Mouse (Mus musculus): Measurements from ENCODE around the gene Dock9. TPM values are rescaled to one million over a fixed set of nuclear protein-coding genes. Genes with fewer than 3 reads are reported as not detected.

Gene Dock9
- 5.2 and 6.4 TPM in 2 replicates for polyA plus RNA-seq (2015; fragmentation: Nextera tagmentation; extraction: Ambion mirVana)

DNA sequence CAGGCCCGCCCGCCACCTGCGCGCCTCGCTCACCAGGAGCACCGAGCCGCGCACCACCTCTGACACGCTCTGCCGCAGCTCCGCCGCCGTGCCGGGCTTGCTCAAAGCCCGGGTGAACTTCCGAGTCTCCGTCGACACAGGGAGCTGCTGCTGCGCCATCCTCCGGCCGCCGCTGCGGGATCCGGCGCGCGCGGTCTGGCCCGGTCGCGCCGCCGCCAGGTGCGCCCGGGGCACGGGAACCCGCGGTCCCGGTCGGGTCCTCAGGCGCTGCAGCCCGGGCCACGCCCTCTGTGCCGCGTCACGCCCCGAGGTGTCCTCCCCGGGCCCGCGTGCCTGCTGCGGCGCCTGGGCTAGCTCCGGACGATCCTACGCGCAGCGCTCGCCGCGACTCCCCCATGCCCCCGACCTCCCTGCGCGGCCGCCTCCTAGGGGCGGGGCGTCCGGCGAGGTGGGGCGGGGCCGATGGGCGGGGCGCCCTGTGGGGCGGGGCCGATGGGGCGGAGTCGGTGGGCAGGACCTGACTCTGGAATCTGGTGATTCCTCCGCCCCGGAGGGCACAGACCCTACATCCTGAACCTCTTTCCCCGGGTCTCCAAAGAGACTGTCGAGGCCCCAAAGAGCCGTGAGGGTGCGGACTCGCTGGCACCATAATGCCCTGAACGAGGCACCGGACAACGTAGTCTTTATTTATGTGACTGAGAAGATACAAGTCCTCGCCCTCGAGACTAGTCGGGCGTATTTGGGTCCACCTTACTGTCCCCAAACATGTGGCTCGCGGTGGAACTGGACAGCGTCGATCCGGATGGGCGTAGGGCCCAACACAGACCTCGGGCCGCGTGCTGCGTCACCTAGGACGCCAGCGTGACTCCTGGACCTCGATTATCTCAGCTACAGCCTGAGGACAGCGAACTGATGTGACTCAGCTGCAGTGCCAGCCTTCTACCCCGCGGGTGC is at the start of gene Dock9:
Dock9 (minus strand) TSS at position 381 of the 954 bp plus-strand sequence.
- no peaks in the 10 kb centered on the region for H3K9me3 ChIP-seq
- H3K27me3 ChIP-seq, result peaks cover 23% of the 10 kb centered on the region
- peak within 1 kb of the TSS; percentile 79 for H3K4me2 ChIP-seq
- peak within 1 kb of the TSS; percentile 76 for H3K9ac ChIP-seq
- under 1% methylated on average over 95 of the region's 106 CpGs for WGBS
- no peaks in the 10 kb centered on the region for H3K36me3 ChIP-seq
- ATAC-seq (ENCODE audit: low read depth), result peak; percentile 89
- peak within 1 kb of the TSS; percentile 64 for H3K4me3 ChIP-seq
- peak within 1 kb of the TSS; percentile 87 for H3K27ac ChIP-seq (replicated peaks)
- peaks cover 14% of the 10 kb centered on the region for H3K4me1 ChIP-seq (replicated peaks)

DNA sequence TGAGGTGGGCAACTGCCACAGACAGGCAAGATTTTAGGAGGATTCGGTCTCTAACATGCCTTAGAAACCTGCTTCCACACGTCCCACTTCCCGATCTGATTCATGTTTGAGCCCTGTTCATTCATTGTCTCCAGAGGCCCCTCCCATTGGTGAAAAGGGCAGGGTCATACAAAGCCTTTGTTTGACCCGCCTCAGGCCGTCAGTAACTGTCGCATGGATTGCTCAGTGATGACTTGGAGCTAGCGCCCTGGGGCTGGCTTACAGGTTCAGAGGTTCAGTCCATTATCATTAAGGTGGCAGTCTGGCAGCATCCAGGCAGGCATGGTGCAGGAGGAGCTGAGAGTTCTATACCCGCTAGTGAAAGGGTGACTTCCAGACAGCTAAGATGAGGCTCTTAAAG is 46.8 kb upstream of the Dock9 start:
- H3K27me3 ChIP-seq, result no peaks in the 10 kb centered on the region
- H3K36me3 ChIP-seq, result no peaks in the 10 kb centered on the region
- ATAC-seq (ENCODE audit: low read depth), result no peak
- 0 out of 2 replicates have a peak, but pooled peaks cover 3% of the 10 kb centered on the region for H3K9me3 ChIP-seq
- no peak overlapping the region for H3K4me3 ChIP-seq
- 43% methylated on average over 8 of the region's 8 CpGs for WGBS
- H3K9ac ChIP-seq, result no peak overlapping the region
- no peak overlapping the region for H3K27ac ChIP-seq (replicated peaks)
- H3K4me1 ChIP-seq (replicated peaks), result no peaks in the 10 kb centered on the region
- no peak overlapping the region for H3K4me2 ChIP-seq

DNA sequence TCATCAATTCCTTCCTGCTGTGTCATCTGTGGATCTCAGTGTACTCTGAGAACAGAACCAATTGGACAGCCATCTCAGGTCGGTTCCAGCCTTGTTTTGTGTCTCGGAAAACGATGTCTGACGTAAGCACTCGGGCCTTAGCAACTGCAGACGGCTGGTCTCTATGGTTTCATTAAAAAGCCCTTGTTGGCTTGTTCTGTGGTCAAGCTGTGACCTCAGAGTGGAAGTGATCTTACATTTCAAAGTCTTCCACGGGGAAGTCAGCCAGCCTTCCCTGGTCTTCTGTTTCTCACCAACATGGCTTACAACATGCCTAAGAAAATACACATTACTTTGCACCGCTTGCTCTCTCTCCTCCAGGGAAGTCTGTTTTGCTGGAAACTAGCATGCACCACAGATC is 42.6 kb upstream of the Dock9 start:
- Histone ChIP-seq H3K9ac (no peak overlapping the region), H3K4me3 (no peak overlapping the region), H3K4me2 (no peak overlapping the region), H3K36me3 (no peaks in the 10 kb centered on the region), H3K9me3 (peaks cover 20% of the 10 kb centered on the region), H3K4me1 (replicated peaks) (no peaks in the 10 kb centered on the region), H3K27me3 (no peaks in the 10 kb centered on the region), H3K27ac (replicated peaks) (no peak overlapping the region)
- WGBS, result 88% methylated on average over 8 of the region's 8 CpGs
- ATAC-seq (ENCODE audit: low read depth), result no peak

DNA sequence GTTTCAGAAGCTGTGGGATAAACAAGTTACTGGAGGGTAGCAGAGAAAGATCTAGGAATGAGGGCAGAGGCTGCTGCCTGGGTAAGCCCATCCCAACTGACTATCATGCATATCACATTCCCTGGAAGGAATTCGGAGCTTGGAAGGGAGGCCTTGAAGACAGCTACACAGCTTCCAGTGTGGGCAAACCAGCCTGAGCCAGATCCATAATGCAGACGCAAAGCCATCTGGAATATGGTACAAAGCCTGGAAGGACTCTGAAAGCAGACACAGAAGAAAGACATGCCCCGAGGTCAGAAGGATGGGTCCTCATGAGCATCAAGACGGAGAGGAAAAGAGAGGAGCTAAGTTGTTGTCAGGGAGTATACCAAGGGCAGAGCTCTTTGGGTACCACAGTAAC is 40.5 kb upstream of the Dock9 start:
- Histone ChIP-seq H3K9me3 (peaks cover 23% of the 10 kb centered on the region), H3K9ac (no peak overlapping the region), H3K27ac (replicated peaks) (no peak overlapping the region), H3K36me3 (no peaks in the 10 kb centered on the region), H3K4me2 (no peak overlapping the region), H3K4me1 (replicated peaks) (no peaks in the 10 kb centered on the region), H3K27me3 (no peaks in the 10 kb centered on the region), H3K4me3 (no peak overlapping the region)
- ATAC-seq (ENCODE audit: low read depth), result no peak
- whole genome bisulfite sequencing, result 90% methylated on average over 4 of the region's 4 CpGs

DNA sequence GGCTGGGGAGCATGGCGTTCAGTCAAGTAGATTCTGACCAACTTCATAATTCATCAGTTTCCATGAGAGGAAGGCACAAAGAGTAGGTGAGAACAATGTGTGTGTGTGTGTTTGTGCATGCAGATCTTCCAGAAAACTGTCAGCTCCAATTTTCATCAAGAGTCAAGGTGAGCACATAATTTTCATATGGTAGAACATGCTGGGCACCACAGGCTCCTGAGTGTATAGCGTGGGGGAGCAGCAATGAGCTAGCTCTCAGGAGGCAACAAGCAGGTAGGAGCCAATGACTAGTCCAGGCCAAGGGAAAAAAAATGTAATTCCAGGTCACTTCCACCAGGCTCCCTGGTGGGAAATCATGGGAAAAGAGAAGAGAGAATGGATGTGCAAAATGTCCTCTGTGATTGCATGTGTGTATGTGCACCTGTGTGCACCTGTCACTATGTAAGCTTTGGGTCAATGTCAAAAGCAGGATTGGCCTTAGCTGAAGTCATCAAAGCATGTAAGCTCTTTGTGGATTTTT is 35.4 kb upstream of the Dock9 start:
- H3K36me3 ChIP-seq, result no peaks in the 10 kb centered on the region
- no peaks in the 10 kb centered on the region for H3K4me1 ChIP-seq (replicated peaks)
- H3K9me3 ChIP-seq, result 0 out of 2 replicates have a peak, but pooled peaks cover 12% of the 10 kb centered on the region
- H3K4me2 ChIP-seq, result no peak overlapping the region
- no peak overlapping the region for H3K4me3 ChIP-seq
- no peak overlapping the region for H3K9ac ChIP-seq
- WGBS, result 81% methylated on average over 2 of the region's 2 CpGs
- no peaks in the 10 kb centered on the region for H3K27me3 ChIP-seq
- ATAC-seq (ENCODE audit: low read depth), result no peak
- H3K27ac ChIP-seq (replicated peaks), result no peak overlapping the region

DNA sequence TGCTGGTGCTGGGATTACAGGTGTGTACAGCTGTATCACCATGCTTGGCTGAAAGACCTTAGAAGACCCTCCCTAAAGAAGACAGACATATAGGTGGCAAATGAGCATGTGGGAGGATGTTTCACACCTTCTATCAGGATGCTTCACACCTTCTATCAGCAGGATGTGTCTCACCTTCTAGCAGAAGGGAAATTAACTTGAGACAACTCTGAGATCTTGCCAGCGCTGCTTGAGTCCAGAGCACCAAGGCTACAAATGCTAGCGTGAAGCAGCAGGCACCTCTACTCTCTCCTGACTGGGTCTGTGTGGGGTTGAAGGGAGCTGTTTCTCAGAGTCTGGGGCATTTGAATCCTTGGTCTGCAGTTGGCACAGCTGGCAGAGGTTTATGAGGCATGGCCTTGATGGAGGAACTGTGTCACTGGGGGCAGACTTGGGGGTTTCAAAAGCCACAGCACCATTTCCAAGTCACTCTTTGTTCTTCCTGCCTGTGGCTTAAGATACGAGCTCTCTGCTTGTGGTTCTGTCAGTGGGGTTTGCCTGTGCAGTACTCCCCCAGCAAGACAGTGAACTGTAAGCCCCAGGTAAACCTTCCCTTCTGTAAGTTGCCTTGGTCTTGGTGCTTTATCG is 32.3 kb upstream of the Dock9 start:
- H3K27ac ChIP-seq (replicated peaks), result no peak overlapping the region
- no peak overlapping the region for H3K4me2 ChIP-seq
- H3K9me3 ChIP-seq, result 0 out of 2 replicates have a peak, but pooled peaks cover 5% of the 10 kb centered on the region
- no peak overlapping the region for H3K9ac ChIP-seq
- no peak for ATAC-seq (ENCODE audit: low read depth)
- no peaks in the 10 kb centered on the region for H3K36me3 ChIP-seq
- WGBS, result 89% methylated on average over 4 of the region's 4 CpGs
- no peaks in the 10 kb centered on the region for H3K27me3 ChIP-seq
- no peaks in the 10 kb centered on the region for H3K4me1 ChIP-seq (replicated peaks)
- H3K4me3 ChIP-seq, result no peak overlapping the region

DNA sequence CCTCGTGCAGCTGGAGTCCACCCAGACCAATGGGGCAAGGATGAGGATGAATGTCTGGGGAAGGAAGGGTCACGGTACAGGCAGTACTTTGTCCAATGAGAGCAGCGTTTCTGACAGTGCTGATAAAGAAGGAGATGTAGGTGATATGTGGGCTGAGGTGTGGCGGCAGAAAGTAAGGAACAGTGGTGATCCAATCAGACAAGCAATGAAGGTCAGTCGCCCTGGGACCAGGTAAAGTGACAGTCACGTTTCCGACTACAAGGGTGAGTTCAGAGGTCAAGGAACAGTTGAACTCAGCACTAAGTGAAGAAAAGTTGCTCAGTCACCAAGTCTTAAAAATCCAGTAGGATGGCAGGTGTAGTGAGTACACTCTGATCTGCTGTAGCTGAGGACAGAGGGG is 29.5 kb upstream of the Dock9 start:
- H3K4me2 ChIP-seq, result no peak overlapping the region

DNA sequence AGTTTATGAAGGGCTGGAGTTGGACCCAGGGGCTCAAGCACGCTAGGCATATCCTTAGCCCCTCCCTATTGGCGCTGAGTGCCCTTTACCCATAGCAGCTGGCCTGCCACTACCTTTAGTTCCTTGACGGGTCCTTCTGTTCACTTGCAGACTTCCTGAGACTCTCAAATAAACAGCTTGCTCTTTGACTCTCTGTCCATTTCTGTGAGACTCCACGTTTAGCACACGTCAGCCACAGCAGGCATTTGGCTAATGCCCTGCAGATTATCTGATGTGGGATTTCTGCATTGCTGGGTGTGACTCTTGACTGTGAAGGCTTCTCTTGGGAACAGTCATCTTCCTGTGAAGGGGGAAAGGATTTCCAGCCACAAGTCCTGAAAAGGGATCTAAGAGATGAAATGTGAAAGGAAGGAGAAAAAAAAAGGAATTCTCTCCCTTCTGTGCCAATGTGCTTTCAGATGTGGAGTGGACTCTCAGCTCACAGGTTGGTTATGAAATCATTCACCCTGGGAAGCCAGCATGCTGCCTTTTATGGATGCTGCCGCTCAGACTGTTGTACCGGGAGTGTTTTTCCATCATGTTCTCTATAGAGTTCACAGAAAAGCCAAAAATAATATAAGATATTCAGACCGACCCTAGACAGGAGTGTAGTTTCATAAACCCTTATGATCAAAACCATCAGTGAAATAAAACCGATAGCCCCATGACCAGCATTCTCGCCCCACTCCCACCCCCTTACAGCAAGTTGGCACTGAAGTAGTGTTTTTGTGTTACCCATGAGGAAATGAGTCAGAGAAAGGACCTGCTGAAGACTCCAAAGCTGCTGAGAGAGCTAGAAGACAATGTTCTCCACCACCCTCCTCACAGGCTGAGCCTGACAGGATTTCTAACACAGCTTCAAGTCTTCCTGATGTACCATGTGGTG is 28.1 kb upstream of the Dock9 start:
- no peaks in the 10 kb centered on the region for H3K27me3 ChIP-seq
- WGBS, result 80% methylated on average over 10 of the region's 10 CpGs
- no peak overlapping the region for H3K4me3 ChIP-seq
- H3K27ac ChIP-seq (replicated peaks), result no peak overlapping the region
- H3K4me2 ChIP-seq, result no peak overlapping the region
- no peak overlapping the region for H3K9ac ChIP-seq
- 0 out of 2 replicates have a peak, but pooled peaks cover 5% of the 10 kb centered on the region for H3K9me3 ChIP-seq
- H3K36me3 ChIP-seq, result no peaks in the 10 kb centered on the region
- no peak for ATAC-seq (ENCODE audit: low read depth)
- H3K4me1 ChIP-seq (replicated peaks), result no peaks in the 10 kb centered on the region

More for the DNA sequence above, 29.5 kb upstream of the Dock9 start:
- H3K27me3 ChIP-seq, result no peaks in the 10 kb centered on the region
- no peaks in the 10 kb centered on the region for H3K36me3 ChIP-seq
- WGBS, result 85% methylated on average over 7 of the region's 7 CpGs
- no peaks in the 10 kb centered on the region for H3K4me1 ChIP-seq (replicated peaks)
- no peak overlapping the region for H3K27ac ChIP-seq (replicated peaks)
- no peak overlapping the region for H3K9ac ChIP-seq
- no peak for ATAC-seq (ENCODE audit: low read depth)
- H3K9me3 ChIP-seq, result 0 out of 2 replicates have a peak, but pooled peaks cover 5% of the 10 kb centered on the region
- H3K4me3 ChIP-seq, result no peak overlapping the region

DNA sequence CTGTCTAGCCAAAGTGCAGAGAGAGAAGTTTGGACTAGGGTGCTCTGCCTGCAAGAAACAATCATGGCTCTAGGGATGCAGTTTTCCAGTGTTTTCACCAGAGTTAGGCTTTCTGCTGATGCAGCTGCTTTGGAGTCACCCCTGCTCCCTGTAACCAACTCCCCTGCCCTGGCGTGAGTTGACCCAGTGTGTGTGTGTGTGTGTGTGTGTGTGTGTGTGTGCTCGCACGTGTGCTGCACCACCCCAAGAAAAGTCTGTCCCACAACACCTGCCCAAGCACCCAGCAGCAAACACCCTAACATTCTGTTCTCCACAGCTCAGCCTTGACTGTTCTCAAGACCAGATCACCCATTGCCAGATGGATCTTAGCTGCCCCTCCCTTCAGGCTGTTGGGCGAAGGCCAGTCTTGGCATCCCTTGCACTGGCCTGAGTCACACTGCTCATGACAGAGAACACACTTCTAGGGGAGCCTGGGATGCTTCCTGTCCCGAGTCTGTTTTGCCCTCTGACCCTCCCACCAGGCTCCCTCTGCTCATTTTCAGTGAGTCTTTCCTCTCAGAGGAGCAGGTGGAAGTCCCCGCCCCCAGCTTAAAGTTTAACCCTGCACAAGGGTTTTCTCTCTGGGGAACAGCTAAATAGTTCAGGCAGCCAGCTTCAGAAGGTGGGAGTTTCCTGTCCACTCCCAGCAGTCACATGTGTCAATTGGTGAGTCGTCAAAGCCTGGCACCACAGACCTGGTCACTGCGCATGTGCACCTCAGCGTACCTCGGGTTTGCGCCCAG is 26.9 kb upstream of the Dock9 start:
- Histone ChIP-seq H3K4me2 (no peak overlapping the region), H3K27ac (replicated peaks) (no peak overlapping the region), H3K9ac (no peak overlapping the region), H3K27me3 (no peaks in the 10 kb centered on the region), H3K4me1 (replicated peaks) (no peaks in the 10 kb centered on the region), H3K4me3 (no peak overlapping the region), H3K9me3 (0 out of 2 replicates have a peak, but pooled peaks cover 5% of the 10 kb centered on the region), H3K36me3 (no peaks in the 10 kb centered on the region)
- no peak for ATAC-seq (ENCODE audit: low read depth)
- 73% methylated on average over 11 of the region's 11 CpGs for WGBS

DNA sequence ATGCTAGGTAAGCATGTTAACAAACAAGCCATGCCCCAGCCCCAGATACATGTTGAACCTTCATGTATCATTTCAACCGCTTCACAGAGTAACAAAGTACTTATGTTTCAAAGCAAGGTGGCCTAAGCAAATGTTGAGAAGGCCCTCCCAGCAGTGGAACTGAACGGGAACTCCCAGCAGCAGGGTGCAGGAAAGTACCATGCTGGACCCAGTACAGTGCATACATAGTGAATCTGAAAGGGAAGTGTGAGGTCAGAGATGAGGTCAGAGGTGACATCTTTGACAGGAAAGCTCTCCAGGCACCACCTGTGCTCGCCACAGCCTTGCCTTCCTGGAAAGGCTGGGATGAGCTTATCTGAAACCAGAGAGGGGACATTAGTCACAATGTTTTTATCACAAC is 25.4 kb upstream of the Dock9 start:
- 80% methylated on average over 3 of the region's 3 CpGs for WGBS
- no peak for ATAC-seq (ENCODE audit: low read depth)
- Histone ChIP-seq H3K27me3 (no peaks in the 10 kb centered on the region), H3K4me3 (no peak overlapping the region), H3K27ac (replicated peaks) (no peak overlapping the region), H3K4me1 (replicated peaks) (no peaks in the 10 kb centered on the region), H3K9me3 (no peaks in the 10 kb centered on the region), H3K9ac (no peak overlapping the region), H3K36me3 (no peaks in the 10 kb centered on the region), H3K4me2 (no peak overlapping the region)

DNA sequence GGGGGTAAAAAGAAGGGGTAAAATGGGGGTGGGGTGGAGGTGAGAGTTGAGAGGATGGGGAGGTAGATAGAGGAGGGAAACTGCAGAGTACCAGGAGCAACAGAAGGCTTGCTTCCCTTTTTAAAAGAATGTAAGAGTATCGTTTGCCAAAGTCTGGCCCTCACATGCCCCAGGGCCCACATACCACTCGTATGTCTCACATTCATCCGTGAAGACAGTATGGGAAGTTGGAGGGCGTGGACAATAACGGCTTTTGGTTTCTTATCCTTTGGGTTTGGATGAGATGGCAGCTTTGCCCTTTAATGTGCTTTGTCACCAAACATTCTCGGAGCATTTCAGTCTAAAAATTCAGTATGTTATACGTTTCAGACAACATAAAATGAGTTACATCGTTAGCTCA is 24.9 kb upstream of the Dock9 start:
- no peaks in the 10 kb centered on the region for H3K9me3 ChIP-seq
- no peaks in the 10 kb centered on the region for H3K4me1 ChIP-seq (replicated peaks)
- WGBS, result 83% methylated on average over 8 of the region's 8 CpGs
- H3K27ac ChIP-seq (replicated peaks), result no peak overlapping the region
- H3K9ac ChIP-seq, result no peak overlapping the region
- no peak for ATAC-seq (ENCODE audit: low read depth)
- H3K4me2 ChIP-seq, result no peak overlapping the region
- no peaks in the 10 kb centered on the region for H3K27me3 ChIP-seq
- H3K36me3 ChIP-seq, result no peaks in the 10 kb centered on the region
- no peak overlapping the region for H3K4me3 ChIP-seq

Measured in neural tube, embryonic 13.5 days (tissue).